Mouse (Mus musculus) myocyte (in vitro differentiated cells): ENCODE data around the gene Bbs7.

ENCODE experiments used
- E2F4 ChIP-seq: IDR thresholded peaks from one replicate; pipeline ENCODE4 v1.6.1; 2011; ENCODE audit warnings: mild to moderate bottlenecking, control low read depth, moderate library complexity; ENCODE audit not compliant: insufficient read depth
- MAX ChIP-seq: IDR thresholded peaks from one replicate; pipeline ENCODE4 v1.6.1; 2011; ENCODE audit warnings: low read depth, mild to moderate bottlenecking, control low read depth
- POLR2A ChIP-seq: IDR thresholded peaks from one replicate; pipeline ENCODE4 v1.6.1; 2011; ENCODE audit warnings: low read depth, mild to moderate bottlenecking, control low read depth, moderate library complexity; ENCODE audit not compliant: insufficient read length
- POLR2AphosphoS2 ChIP-seq: IDR thresholded peaks from one replicate; pipeline ENCODE4 v1.6.1; 2011; ENCODE audit warnings: low read depth, control low read depth; ENCODE audit not compliant: insufficient read length

DNA sequence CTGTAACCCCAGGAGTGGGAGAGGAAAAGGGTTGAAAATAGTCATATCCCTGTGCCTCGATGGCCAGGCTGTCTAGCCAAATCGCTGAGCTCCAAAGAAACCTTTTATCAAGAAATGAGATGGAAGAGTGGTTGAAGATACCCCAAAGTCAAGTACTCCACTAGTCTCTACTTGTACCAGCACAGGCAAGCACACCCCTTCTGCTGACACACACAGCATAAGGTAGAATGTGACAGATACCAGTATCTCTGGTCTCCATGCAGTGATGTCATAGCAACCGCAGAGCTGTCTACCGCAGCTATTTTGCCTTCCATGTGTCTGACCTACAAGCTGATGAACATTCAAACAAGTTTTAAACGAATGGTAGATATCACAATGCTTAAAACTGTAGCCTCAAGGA is 43.4 kb downstream of the Bbs7 start:
- TF ChIP-seq MAX = no peak
- no peak for TF ChIP-seq POLR2A
- no peak for TF ChIP-seq POLR2AphosphoS2
- TF ChIP-seq E2F4 = no peak
